Mouse (Mus musculus) forebrain, postnatal 0 days (tissue): ENCODE results near the gene Xrcc4. TPM values are rescaled to one million over a fixed set of nuclear protein-coding genes. Genes with fewer than 3 reads are reported as not detected.

Experiments
- ATAC-seq: fragments of 200-750 bp; cut with Nextera tagmentation; 2 replicates; pipeline ENCODE4 v1.8.0; 2017; ENCODE audit warnings: mild to moderate bottlenecking, moderate library complexity
- DNase-seq: peaks from one replicate; pipeline ENCODE4 v3.0.0-alpha.2; 2015
- H3K27ac ChIP-seq: fragments of 300-500 bp; sonication (generic); 2 replicates; pipeline ENCODE4 v1.5.1; 2014; ENCODE audit warnings: low read depth, mild to moderate bottlenecking, antibody characterized with exemption, low read length, moderate library complexity, mixed read lengths
- H3K27me3 ChIP-seq: fragments of 300-500 bp; sonication (generic); 2 replicates; pipeline ENCODE4 v1.6.1; 2014; ENCODE audit warnings: mild to moderate bottlenecking, low read length, mixed read lengths; ENCODE audit not compliant: insufficient read depth
- H3K36me3 ChIP-seq: fragments of 300-500 bp; sonication (generic); 2 replicates; pipeline ENCODE4 v1.6.1; 2014; ENCODE audit warnings: mild to moderate bottlenecking, moderate library complexity; ENCODE audit not compliant: insufficient read depth
- H3K4me1 ChIP-seq: fragments of 300-500 bp; sonication (generic); 2 replicates; pipeline ENCODE4 v1.6.1; 2014; ENCODE audit warnings: antibody characterized with exemption; ENCODE audit not compliant: insufficient read depth
- H3K4me2 ChIP-seq: fragments of 300-500 bp; sonication (generic); 2 replicates; pipeline ENCODE4 v1.6.1; 2014; ENCODE audit warnings: low read depth, mild to moderate bottlenecking, moderate library complexity
- H3K4me3 ChIP-seq: fragments of 300-500 bp; sonication (generic); 2 replicates; pipeline ENCODE4 v1.5.1; 2014; ENCODE audit warnings: low read depth, low read length, mixed read lengths
- H3K9ac ChIP-seq: fragments of 300-500 bp; sonication (generic); 2 replicates; pipeline ENCODE4 v1.6.1; 2014; ENCODE audit warnings: mild to moderate bottlenecking
- H3K9me3 ChIP-seq: fragments of 300-500 bp; sonication (generic); 2 replicates; pipeline ENCODE4 v1.6.1; 2016; ENCODE audit warnings: low read length
- CTCF ChIP-seq: sonication (generic); IDR thresholded peaks from 2 replicates; pipeline ENCODE4 v1.5.1; 2016; ENCODE audit warnings: antibody characterized with exemption, control low read depth, low read depth
- WGBS: fragments of 180-500 bp; shearing (Covaris S2); extraction: QIAGEN DNeasy Blood & Tissue Kit; methylation state at CpG from one replicate; pipeline ENCODE4 v1.1.7; 2014; 5-methylcytosine and 5-hydroxymethylcytosine counted together
- polyA plus RNA-seq: library from polyadenylated mRNA; unstranded; fragments of >200 nt; fragmentation: Nextera tagmentation; extraction: Ambion mirVana; gene quantifications from 2 replicates; pipeline ENCODE4 v1.2.1, GENCODE M21; 2015
- total RNA-seq: library from RNA; depleted of rRNA; stranded (reverse); fragments of >200 nt; gene quantifications from 2 replicates; pipeline ENCODE4 v1.2.3, GENCODE M21; 2014

Gene Xrcc4
- total and polyA plus RNA-seq, 2 experiments from 2014 or later = 19.0 to 24.0 TPM

GRCm38 (mm10) chr13:89828429-89828970 is 260.9 kb downstream of the Xrcc4 start:
- DNase-seq = no peak
- no peaks in the 10 kb centered on the region for H3K36me3 ChIP-seq
- ATAC-seq = no peak
- no peak overlapping the region for H3K9ac ChIP-seq
- no peak overlapping the region for H3K27ac ChIP-seq
- TF ChIP-seq CTCF = no peak
- no peak overlapping the region for H3K4me2 ChIP-seq
- no peaks in the 10 kb centered on the region for H3K4me1 ChIP-seq
- H3K4me3 ChIP-seq = no peak overlapping the region
- H3K27me3 ChIP-seq = no peaks in the 10 kb centered on the region
- WGBS = 14% methylated on average over 3 of the region's 3 CpGs
- no peaks in the 10 kb centered on the region for H3K9me3 ChIP-seq

- Histone ChIP-seq H3K27ac (no peak overlapping the region), H3K9ac (no peak overlapping the region), H3K4me1 (no peaks in the 10 kb centered on the region), H3K9me3 (no peaks in the 10 kb centered on the region), H3K27me3 (no peaks in the 10 kb centered on the region), H3K36me3 (no peaks in the 10 kb centered on the region), H3K4me2 (no peak overlapping the region), H3K4me3 (no peak overlapping the region)
- WGBS = 87% methylated on average over 2 of the region's 2 CpGs
- no peak for DNase-seq
- no peak for TF ChIP-seq CTCF
- ATAC-seq = no peak
Measured at GRCm38 (mm10) chr13:89827838-89828237, 261.6 kb downstream of the Xrcc4 start.

GRCm38 (mm10) chr13:89814543-89814942 is 274.9 kb downstream of the Xrcc4 start:
- no peak overlapping the region for H3K4me3 ChIP-seq
- DNase-seq (no peak), ATAC-seq (no peak)
- TF ChIP-seq CTCF = no peak
- WGBS = 16% methylated on average over 2 of the region's 2 CpGs
- no peak overlapping the region for H3K27ac ChIP-seq
- H3K9ac ChIP-seq = no peak overlapping the region
- H3K4me2 ChIP-seq = no peak overlapping the region
- H3K27me3 ChIP-seq = no peaks in the 10 kb centered on the region
- no peaks in the 10 kb centered on the region for H3K36me3 ChIP-seq
- no peaks in the 10 kb centered on the region for H3K4me1 ChIP-seq
- H3K9me3 ChIP-seq = no peaks in the 10 kb centered on the region

- ATAC-seq (no peak), DNase-seq (no peak)
- Histone ChIP-seq H3K27ac (no peak overlapping the region), H3K36me3 (no peaks in the 10 kb centered on the region), H3K4me3 (no peak overlapping the region), H3K9me3 (no peaks in the 10 kb centered on the region), H3K9ac (no peak overlapping the region), H3K4me2 (no peak overlapping the region), H3K4me1 (no peaks in the 10 kb centered on the region), H3K27me3 (no peaks in the 10 kb centered on the region)
- 96% methylated on average over 2 of the region's 2 CpGs for WGBS
- no peak for TF ChIP-seq CTCF
Measured at GRCm38 (mm10) chr13:89812169-89812568, 277.2 kb downstream of the Xrcc4 start.

GRCm38 (mm10) chr13:89809024-89809423 is 280.4 kb downstream of the Xrcc4 start:
- no peak overlapping the region for H3K27ac ChIP-seq
- H3K4me3 ChIP-seq = no peak overlapping the region
- ATAC-seq (no peak), DNase-seq (no peak)
- H3K27me3 ChIP-seq = no peaks in the 10 kb centered on the region
- H3K4me2 ChIP-seq = no peak overlapping the region
- H3K9me3 ChIP-seq = no peaks in the 10 kb centered on the region
- no peak for TF ChIP-seq CTCF
- no peaks in the 10 kb centered on the region for H3K36me3 ChIP-seq
- H3K4me1 ChIP-seq = no peaks in the 10 kb centered on the region
- H3K9ac ChIP-seq = no peak overlapping the region

- Histone ChIP-seq H3K27ac (no peak overlapping the region), H3K27me3 (no peaks in the 10 kb centered on the region), H3K9ac (no peak overlapping the region), H3K4me1 (no peaks in the 10 kb centered on the region), H3K9me3 (no peaks in the 10 kb centered on the region), H3K36me3 (no peaks in the 10 kb centered on the region), H3K4me2 (no peak overlapping the region), H3K4me3 (no peak overlapping the region)
- WGBS = 88% methylated on average over 2 of the region's 2 CpGs
- ATAC-seq = no peak
- no peak for DNase-seq
- TF ChIP-seq CTCF = no peak
Measured at GRCm38 (mm10) chr13:89801901-89802300, 287.5 kb downstream of the Xrcc4 start.

GRCm38 (mm10) chr13:89797721-89798120 is 291.7 kb downstream of the Xrcc4 start:
- Histone ChIP-seq H3K36me3 (no peaks in the 10 kb centered on the region), H3K27ac (no peak overlapping the region), H3K9me3 (no peaks in the 10 kb centered on the region), H3K4me3 (no peak overlapping the region), H3K27me3 (no peaks in the 10 kb centered on the region), H3K4me1 (no peaks in the 10 kb centered on the region), H3K4me2 (no peak overlapping the region), H3K9ac (no peak overlapping the region)
- no peak for TF ChIP-seq CTCF
- DNase-seq (no peak), ATAC-seq (peak; percentile 42)
- WGBS = 19% methylated on average over 3 of the region's 3 CpGs

- Histone ChIP-seq H3K27ac (no peak overlapping the region), H3K4me2 (no peak overlapping the region), H3K4me1 (no peaks in the 10 kb centered on the region), H3K9ac (no peak overlapping the region), H3K36me3 (no peaks in the 10 kb centered on the region), H3K4me3 (no peak overlapping the region), H3K9me3 (no peaks in the 10 kb centered on the region), H3K27me3 (no peaks in the 10 kb centered on the region)
- DNase-seq (no peak), ATAC-seq (no peak)
- WGBS = 58% methylated on average over 5 of the region's 5 CpGs
- no peak for TF ChIP-seq CTCF
Measured at GRCm38 (mm10) chr13:89791475-89791874, 297.9 kb downstream of the Xrcc4 start.
